Mouse (Mus musculus): ENCODE measurements around the gene Pwp2. TPM values are rescaled to one million over a fixed set of nuclear protein-coding genes. Genes with fewer than 3 reads are reported as not detected.

The Pwp2 gene
- polyA plus RNA-seq, 1 experiment from 2014 or later = 16.6 TPM

Other genes with a start within 250 kb of the Pwp2 start
- 5.4 and 7.1 TPM in 2 replicates for gene Trpm2, start 214.6 kb downstream of the Pwp2 start, polyA plus RNA-seq (2015; fragmentation: Nextera tagmentation; extraction: Ambion mirVana)
- gene 1810043G02Rik, start 206.6 kb downstream of the Pwp2 start, polyA plus RNA-seq (2015; fragmentation: Nextera tagmentation; extraction: Ambion mirVana) = 46.8 and 54.5 TPM in 2 replicates
- 120 and 126 TPM in 2 replicates for gene Pfkl, start 175.1 kb downstream of the Pwp2 start, polyA plus RNA-seq (2015; fragmentation: Nextera tagmentation; extraction: Ambion mirVana)
- gene Dnmt3l, start 143.2 kb downstream of the Pwp2 start, polyA plus RNA-seq (2015; fragmentation: Nextera tagmentation; extraction: Ambion mirVana) = not detected in 2 replicates
- gene Aire, start 141.5 kb downstream of the Pwp2 start, polyA plus RNA-seq (2015; fragmentation: Nextera tagmentation; extraction: Ambion mirVana) = 0.51 TPM in 1 of 2 replicates, not detected in the other
- gene Icosl, start 115.8 kb downstream of the Pwp2 start, polyA plus RNA-seq (2015; fragmentation: Nextera tagmentation; extraction: Ambion mirVana) = 0.71 and 0.96 TPM in 2 replicates
- gene D10Jhu81e, start 15.4 kb downstream of the Pwp2 start, polyA plus RNA-seq (2015; fragmentation: Nextera tagmentation; extraction: Ambion mirVana) = 27.7 and 29.9 TPM in 2 replicates
- gene Trappc10, start 59.5 kb upstream of the Pwp2 start, polyA plus RNA-seq (2015; fragmentation: Nextera tagmentation; extraction: Ambion mirVana) = 27.5 and 29.4 TPM in 2 replicates
- gene Agpat3, start 167.3 kb upstream of the Pwp2 start, polyA plus RNA-seq (2015; fragmentation: Nextera tagmentation; extraction: Ambion mirVana) = 83.5 and 86.4 TPM in 2 replicates
- gene Rrp1, start 227.9 kb upstream of the Pwp2 start, polyA plus RNA-seq (2015; fragmentation: Nextera tagmentation; extraction: Ambion mirVana) = 402 and 403 TPM in 2 replicates
- gene Cstb, start 240.5 kb upstream of the Pwp2 start, polyA plus RNA-seq (2015; fragmentation: Nextera tagmentation; extraction: Ambion mirVana) = 90.9 and 95.0 TPM in 2 replicates